Mouse (Mus musculus) embryonic facial prominence, embryonic 15.5 days (tissue): ENCODE measurements around the gene Slc22a28. TPM values are rescaled to one million over a fixed set of nuclear protein-coding genes. Genes with fewer than 3 reads are reported as not detected.
"Not testable (repeated sequence)": the region's sequence is repeated elsewhere in the genome, so short reads cannot be mapped to it uniquely, and the experiment has no call there.

ENCODE experiments used
- ATAC-seq: fragments of 200-750 bp; cut with Nextera tagmentation; 2 replicates; pipeline ENCODE4 v1.8.0; 2017; ENCODE audit warnings: low read depth, moderate TSS enrichment; ENCODE audit not compliant: insufficient number of reproducible peaks, low FRiP score, low TSS enrichment
- H3K27ac ChIP-seq: fragments of 300-500 bp; sonication (generic); replicated peaks from 2 replicates; pipeline ENCODE4 v1.5.1; 2015; ENCODE audit warnings: mild to moderate bottlenecking, inconsistent platforms
- H3K27me3 ChIP-seq: fragments of 300-500 bp; sonication (generic); 2 replicates; pipeline ENCODE4 v1.6.1; 2015; ENCODE audit warnings: inconsistent platforms
- H3K36me3 ChIP-seq: fragments of 300-500 bp; sonication (generic); 2 replicates; pipeline ENCODE4 v1.6.1; 2015; ENCODE audit warnings: mild to moderate bottlenecking, inconsistent platforms
- H3K4me1 ChIP-seq: fragments of 300-500 bp; sonication (generic); 2 replicates; pipeline ENCODE4 v1.6.1; 2015; ENCODE audit warnings: inconsistent platforms
- H3K4me2 ChIP-seq: fragments of 300-500 bp; sonication (generic); replicated peaks from 2 replicates; pipeline ENCODE4 v1.6.1; 2015; ENCODE audit warnings: mild to moderate bottlenecking, inconsistent platforms
- H3K4me3 ChIP-seq: fragments of 300-500 bp; sonication (generic); replicated peaks from 2 replicates; pipeline ENCODE4 v1.5.1; 2015; ENCODE audit warnings: mild to moderate bottlenecking, inconsistent platforms
- H3K9ac ChIP-seq: fragments of 300-500 bp; sonication (generic); 2 replicates; pipeline ENCODE4 v1.6.1; 2015; ENCODE audit warnings: inconsistent platforms
- H3K9me3 ChIP-seq: fragments of 300-500 bp; sonication (generic); replicated peaks from 2 replicates; pipeline ENCODE4 v1.6.1; 2016; ENCODE audit warnings: inconsistent platforms
- WGBS: fragments of 180-500 bp; shearing (Covaris S2); methylation state at CpG from one replicate; pipeline ENCODE4 v1.1.7; 2015; 5-methylcytosine and 5-hydroxymethylcytosine counted together
- polyA plus RNA-seq: library from polyadenylated mRNA; unstranded; fragments of >200 nt; fragmentation: Nextera tagmentation; extraction: Ambion mirVana; gene quantifications from 2 replicates; pipeline ENCODE4 v1.2.1, GENCODE M21; 2015

The Slc22a28 gene
- polyA plus RNA-seq: not detected in 2 replicates

DNA sequence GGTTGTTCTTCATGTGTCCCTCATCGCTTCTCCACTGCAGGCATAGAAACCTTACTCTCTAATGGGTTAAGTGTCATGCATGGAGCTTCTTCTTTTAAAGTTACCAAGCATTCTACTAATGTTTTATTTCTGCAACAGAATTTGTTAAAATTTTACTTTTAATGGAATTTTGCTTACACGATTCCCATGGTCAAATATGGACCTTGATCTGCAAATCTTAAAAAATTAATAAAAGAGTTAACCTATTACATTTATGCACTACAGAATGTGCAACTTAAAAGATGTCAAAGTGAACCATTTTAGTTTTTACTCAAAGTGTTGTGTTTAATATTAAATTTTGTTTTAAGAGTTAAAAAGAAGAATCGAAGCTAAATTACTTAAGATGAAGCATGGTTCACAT is at the start of gene Slc22a28:
Gene Slc22a28, minus strand, starts transcription at position 102 of the 400 bp plus-strand sequence.
- not testable (repeated sequence) for H3K4me1 ChIP-seq, H3K36me3 ChIP-seq, H3K9me3 ChIP-seq, H3K4me2 ChIP-seq, H3K9ac ChIP-seq, H3K4me3 ChIP-seq, H3K27me3 ChIP-seq, ATAC-seq, H3K27ac ChIP-seq
- WGBS: 90% methylated on average over 2 of the region's 3 CpGs

DNA sequence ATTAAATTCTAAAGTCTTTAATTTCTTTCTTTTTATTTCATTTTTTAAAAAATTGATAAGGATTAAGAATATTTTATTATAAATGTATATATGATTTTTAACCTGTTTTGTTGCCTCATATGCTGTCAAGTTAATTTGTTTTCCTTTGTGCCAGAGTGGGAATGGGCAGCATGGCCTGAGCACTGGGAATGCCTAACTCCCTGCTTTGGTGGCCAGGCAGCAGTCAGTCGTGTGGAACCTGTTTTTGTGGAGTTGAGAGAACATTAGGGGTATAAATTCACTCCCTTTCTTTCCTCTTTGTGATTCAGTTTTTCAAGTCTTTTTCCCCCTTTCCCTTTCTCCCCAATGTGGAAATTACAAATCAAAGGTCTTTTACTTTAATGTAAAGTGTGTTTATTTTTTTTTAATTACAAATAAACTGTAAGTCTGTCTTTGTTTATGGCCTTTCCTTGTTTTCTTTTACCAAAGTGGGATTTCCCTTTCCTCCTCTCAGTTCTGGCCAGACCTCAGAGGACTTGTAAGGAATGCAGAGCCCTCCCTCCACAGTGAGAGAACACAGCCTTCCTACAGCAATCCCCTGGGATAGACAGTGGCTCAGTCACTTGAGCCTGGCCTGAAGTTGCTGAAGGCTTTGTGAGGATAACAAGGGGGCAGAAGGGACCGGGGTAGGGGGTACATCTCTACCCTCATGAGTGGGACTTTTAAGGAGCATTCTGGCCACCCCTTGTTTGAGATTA is 17.2 kb upstream of the Slc22a28 start:
- no peak for ATAC-seq
- no peaks in the 10 kb centered on the region for H3K36me3 ChIP-seq
- no peak overlapping the region for H3K27ac ChIP-seq
- no peaks in the 10 kb centered on the region for H3K27me3 ChIP-seq
- 43% methylated on average over 2 of the region's 2 CpGs for WGBS
- no peak overlapping the region for H3K9ac ChIP-seq
- no peak overlapping the region for H3K4me3 ChIP-seq
- H3K9me3 ChIP-seq: no peaks in the 10 kb centered on the region
- H3K4me2 ChIP-seq: no peak overlapping the region
- no peaks in the 10 kb centered on the region for H3K4me1 ChIP-seq

DNA sequence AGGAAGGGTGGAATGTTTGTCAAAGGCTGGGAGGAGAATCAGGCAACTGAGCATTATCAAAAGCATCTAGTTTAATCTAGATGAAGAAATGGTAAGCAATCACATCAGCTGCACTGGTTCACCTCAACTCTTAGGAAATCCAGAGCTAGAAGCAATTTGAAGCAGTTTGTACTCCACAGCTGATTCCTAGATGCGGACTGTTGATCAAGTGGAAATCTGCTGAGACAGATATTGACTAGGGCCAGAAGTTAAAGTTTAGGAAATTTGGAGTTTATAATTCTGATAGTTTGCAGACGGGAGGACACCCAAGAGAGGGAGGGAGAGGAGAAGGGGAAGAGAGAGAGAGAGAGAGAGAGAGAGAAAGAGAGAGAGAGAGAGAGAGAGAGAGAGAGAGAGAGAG is 10.9 kb upstream of the Slc22a28 start:
- H3K27me3 ChIP-seq, ATAC-seq, H3K4me3 ChIP-seq, H3K9me3 ChIP-seq, H3K4me1 ChIP-seq, H3K9ac ChIP-seq, H3K27ac ChIP-seq, H3K36me3 ChIP-seq, H3K4me2 ChIP-seq: not testable (repeated sequence)
- 77% methylated on average over 2 of the region's 2 CpGs for WGBS

DNA sequence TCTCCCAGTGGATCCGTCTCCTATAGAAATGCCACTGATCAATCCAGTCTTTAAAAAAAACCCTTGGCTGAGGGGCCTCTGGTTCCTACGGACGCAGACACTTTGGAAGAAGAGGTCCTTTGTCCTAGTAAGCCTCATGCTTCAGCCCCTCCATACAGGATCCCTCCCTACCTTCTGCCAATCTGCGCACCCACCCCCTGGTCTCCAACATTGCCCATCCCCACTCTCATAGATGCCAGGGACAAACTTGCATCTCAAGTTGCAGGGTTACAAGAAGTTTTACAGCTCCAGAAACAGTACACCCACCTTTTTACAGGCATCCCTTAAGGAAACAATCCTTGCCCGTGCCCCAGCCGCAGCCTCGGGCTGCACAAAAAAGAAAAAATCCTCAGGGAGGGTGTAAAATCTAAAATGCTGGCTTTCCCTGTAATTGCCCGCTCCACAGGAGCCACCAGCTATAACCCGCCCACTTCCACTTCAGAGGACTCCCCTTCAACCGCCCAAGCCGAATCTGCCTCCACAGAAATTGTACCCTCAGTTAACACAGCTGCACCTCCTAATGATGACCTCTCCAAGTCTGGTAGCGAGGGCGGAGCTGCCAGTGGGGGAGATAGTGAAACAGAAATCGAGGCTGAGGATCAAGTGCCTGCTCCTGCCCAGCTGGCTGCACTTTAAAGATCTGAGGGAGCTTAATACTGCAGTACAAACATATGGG is 2.5 kb upstream of the Slc22a28 start:
- not testable (repeated sequence) for H3K4me3 ChIP-seq, H3K27me3 ChIP-seq, ATAC-seq, H3K9ac ChIP-seq, H3K9me3 ChIP-seq, H3K4me2 ChIP-seq, H3K36me3 ChIP-seq, H3K4me1 ChIP-seq, H3K27ac ChIP-seq
- WGBS: 69% methylated on average over 14 of the region's 14 CpGs

DNA sequence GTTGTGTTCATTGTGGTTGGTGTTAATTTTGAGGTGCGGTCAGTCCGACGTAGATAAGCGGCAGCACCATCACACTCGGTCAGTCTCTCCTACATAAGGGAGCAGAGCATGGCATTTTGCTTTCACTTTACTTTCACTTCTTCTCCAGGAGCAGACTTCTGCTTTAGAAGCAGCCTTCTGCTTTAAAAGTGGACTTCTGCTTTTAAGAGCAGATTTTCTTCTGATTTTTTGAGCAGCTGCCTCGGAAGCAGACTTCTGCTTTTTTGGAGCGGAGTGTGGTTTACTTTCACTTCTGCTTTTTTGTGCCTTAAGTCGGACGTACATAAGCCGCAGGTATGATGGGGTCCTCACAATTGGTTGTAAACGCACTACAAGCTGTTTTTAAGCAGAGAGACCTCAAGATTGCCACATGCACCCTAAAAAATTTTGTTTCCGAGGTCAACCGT is 111.9 kb downstream of the Slc22a28 start:
- no peak overlapping the region for H3K4me2 ChIP-seq
- H3K4me1 ChIP-seq: no peaks in the 10 kb centered on the region
- no peaks in the 10 kb centered on the region for H3K9me3 ChIP-seq
- H3K9ac ChIP-seq: no peak overlapping the region
- no peaks in the 10 kb centered on the region for H3K36me3 ChIP-seq
- H3K27ac ChIP-seq: no peak overlapping the region
- WGBS: 84% methylated on average over 13 of the region's 13 CpGs
- ATAC-seq: no peak
- H3K4me3 ChIP-seq: no peak overlapping the region
- H3K27me3 ChIP-seq: no peaks in the 10 kb centered on the region

DNA sequence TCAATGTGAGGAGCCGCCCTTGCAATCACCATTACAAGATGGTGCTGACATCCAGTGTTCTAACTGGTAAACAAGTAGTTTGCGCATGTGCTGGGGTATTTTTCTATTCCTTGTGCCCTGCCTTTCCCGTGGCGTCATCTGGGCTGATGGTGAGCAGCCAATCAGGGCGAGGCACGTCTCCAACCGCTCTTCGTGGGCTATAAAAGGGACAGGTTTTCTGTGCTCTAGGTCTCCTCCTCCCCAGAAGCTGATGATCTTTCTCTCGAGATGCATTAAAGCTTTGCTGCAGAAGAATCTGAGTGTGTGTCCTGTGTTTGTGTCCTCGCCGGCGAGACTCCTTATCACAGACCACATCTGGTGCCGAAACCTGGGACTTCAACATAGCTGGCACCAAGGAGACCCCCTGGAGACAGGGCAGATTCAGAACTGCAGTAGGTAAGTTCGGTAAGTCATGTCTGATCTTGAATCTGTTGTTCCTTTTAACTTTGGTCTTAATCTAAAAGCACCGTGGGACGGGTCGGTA is 112.4 kb downstream of the Slc22a28 start:
- H3K27ac ChIP-seq, H3K9me3 ChIP-seq, H3K4me1 ChIP-seq, H3K4me3 ChIP-seq, H3K36me3 ChIP-seq, H3K9ac ChIP-seq, H3K4me2 ChIP-seq, ATAC-seq, H3K27me3 ChIP-seq: not testable (repeated sequence)
- WGBS: 90% methylated on average over 17 of the region's 17 CpGs

DNA sequence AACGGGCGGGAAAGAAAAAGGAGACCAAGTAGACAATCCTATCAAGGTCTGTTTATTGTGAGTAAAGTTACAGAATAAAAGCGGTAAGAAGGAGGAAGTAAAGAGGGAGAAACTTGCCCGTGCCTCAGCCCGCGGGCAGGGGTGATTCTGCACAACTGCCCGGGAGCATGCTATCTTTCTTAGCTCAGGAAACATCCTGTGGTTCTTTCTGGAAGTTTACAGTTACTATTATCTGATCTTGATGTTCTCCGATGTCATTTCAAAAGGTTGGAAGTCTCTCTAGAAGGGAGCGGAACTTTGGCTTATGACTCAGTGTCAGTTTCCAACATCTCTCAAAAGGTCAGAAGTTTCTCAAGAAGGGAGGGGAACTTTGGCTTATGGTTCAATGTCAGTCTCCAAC is 113.2 kb downstream of the Slc22a28 start:
- not testable (repeated sequence) for H3K27ac ChIP-seq, H3K4me3 ChIP-seq, ATAC-seq, H3K4me2 ChIP-seq, H3K4me1 ChIP-seq, H3K27me3 ChIP-seq, H3K9ac ChIP-seq, H3K36me3 ChIP-seq, H3K9me3 ChIP-seq
- 93% methylated on average over 9 of the region's 9 CpGs for WGBS

Other genes with a start within 250 kb of the Slc22a28 start
- not detected in 2 replicates for gene Slc22a27, start 166.0 kb downstream of the Slc22a28 start, polyA plus RNA-seq
- gene Slc22a29, start 86.9 kb upstream of the Slc22a28 start, polyA plus RNA-seq: not detected in 2 replicates